Mouse (Mus musculus) thymus, adult 18-20 months (tissue): ENCODE data around the gene Fzr1.
A peak's percentile ranks its signal among the peaks of the same experiment; 100 is the strongest.

Experiments
- DNase-seq, 2 experiments: peaks; one replicate each; pipeline ENCODE4 v3.0.0; 2022; ENCODE audit warnings: mixed read lengths in 2 of 2

Gene Fzr1

GRCm38 (mm10) chr10:81325176-81325575, 53.1 kb downstream of the Fzr1 start:
- no peak for DNase-seq

- DNase-seq, result no peak
Measured at GRCm38 (mm10) chr10:81323791-81324530, 54.4 kb downstream of the Fzr1 start.

GRCm38 (mm10) chr10:81323141-81323775, 55.1 kb downstream of the Fzr1 start:
- DNase-seq, result no peak

DNA sequence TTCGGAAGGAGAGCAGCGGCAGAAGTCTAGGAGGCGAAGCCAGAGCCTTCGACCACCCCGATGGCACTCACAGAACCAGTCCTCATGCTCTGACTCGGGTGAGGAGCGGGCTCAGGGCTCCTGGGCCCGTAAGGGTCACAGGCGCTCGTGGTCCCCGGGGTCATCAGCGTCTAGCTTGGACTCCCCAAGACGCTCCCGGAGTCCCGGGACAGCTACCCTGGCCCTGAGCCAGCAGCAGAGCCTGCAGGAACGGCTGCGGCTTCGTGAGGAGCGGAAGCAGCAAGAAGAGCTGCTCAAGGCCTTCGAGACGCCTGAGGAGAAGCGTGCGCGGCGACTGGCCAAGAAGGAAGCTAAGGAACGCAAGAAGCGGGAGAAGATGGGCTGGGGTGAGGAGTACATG, 55.9 kb downstream of the Fzr1 start:
- DNase-seq, result no peak

DNA sequence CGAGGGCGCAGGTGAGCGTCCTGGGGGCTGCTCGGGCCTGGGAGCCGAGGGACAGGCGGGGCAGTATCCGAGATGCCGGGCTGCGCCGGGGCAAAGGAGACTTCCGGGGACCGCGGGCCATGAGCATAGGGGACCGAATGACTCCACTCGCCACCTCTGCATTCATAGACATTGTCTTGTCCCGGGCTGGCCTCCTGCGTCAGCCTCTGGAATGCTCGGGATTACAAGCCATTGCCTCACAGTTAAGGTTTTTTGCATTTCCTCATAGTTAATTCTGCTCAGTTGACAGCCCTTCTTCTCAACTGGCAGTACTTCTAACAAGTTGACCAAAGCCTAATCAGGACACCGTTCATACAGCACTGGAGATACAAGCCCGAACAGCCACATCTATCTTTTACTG, 56.9 kb downstream of the Fzr1 start:
- DNase-seq, result no peak

DNA sequence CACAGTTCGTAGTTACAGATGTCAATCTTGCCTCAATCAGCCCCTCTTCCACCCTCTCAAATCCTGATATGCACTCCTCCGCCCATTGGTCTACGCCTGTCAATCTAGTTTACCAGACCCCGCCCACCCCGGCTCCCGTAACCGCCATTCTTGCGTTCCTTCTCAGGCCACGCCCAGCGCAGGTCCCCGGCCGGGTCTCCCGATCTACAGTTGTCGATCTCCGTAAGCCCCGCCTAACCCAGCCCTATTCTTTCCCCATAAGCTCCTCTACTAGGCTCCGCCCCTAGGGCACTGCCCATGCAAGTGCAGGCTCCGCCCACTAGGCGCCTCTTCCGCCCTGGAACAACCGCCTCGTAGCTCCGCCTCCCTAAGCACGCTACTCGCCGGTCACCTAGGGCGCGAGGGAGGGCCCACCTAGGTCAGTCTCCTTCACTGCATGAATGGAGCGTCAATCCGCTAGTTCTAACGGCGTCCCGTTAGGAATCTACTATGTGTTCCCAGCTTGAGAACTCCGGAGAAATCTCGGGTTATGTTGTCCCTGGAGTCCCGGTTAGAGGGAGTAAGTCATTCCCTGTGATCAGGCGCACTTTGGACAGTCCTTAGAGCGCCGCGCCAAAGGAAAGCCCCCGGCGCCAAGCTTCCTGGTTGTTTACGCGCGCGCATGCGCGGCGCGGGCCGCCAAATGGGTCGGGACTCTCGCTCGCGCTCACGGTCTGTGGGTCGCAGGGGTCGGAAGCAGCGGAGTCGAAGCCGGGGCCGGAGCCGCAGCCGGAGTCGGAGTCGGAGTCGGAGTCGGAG, 57.6 kb downstream of the Fzr1 start, which contains the start of gene Cactin:
Gene Cactin, plus strand, starts transcription at position 554 of the 798 bp plus-strand sequence.
- peak; percentile 100 for DNase-seq

- DNase-seq, result no peak
Measured at GRCm38 (mm10) chr10:81319741-81320549, 58.4 kb downstream of the Fzr1 start.

DNA sequence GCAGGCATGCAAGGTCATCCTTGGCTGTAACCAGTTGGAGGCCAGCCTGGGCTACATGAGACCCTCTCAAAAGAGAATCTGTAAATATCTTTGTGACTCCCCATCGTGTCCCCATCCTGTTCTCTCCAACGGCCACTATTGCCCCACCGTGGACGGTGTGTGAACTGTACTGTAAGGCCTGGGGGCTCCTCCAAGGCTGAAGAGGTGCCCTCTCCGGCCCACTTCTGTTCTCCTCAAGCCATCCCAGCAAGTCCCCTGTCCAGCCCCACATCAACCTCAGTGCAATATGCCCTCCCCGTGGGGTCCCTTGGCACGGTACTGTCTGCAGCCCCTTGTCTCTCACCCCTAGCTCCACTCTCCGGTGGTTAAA, 59.0 kb downstream of the Fzr1 start:
- DNase-seq, result no peak

- no peak for DNase-seq
Measured at GRCm38 (mm10) chr10:81318589-81319329, 59.6 kb downstream of the Fzr1 start.

DNA sequence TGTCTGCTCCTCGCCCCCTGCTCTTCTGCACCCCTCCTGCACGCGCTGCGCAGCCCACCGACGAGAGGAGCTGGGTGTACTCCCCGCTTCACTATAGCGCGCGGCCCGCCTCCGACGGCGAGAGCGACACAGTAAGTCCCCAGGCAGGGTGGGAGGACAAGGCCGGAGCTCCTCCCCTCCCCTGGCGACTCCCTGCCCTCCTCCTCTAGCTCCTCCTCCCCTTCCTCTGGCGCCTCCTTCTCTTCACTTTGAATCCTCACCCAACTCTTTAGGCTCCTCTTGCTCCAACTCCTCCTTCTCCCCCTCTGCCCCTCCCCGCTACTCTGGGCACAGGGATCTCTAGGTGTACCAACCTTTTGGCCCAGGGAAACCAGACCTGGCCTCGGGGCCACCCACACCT, 61.0 kb downstream of the Fzr1 start:
- DNase-seq, result peak in 1 of 2 experiments; percentile 50

DNA sequence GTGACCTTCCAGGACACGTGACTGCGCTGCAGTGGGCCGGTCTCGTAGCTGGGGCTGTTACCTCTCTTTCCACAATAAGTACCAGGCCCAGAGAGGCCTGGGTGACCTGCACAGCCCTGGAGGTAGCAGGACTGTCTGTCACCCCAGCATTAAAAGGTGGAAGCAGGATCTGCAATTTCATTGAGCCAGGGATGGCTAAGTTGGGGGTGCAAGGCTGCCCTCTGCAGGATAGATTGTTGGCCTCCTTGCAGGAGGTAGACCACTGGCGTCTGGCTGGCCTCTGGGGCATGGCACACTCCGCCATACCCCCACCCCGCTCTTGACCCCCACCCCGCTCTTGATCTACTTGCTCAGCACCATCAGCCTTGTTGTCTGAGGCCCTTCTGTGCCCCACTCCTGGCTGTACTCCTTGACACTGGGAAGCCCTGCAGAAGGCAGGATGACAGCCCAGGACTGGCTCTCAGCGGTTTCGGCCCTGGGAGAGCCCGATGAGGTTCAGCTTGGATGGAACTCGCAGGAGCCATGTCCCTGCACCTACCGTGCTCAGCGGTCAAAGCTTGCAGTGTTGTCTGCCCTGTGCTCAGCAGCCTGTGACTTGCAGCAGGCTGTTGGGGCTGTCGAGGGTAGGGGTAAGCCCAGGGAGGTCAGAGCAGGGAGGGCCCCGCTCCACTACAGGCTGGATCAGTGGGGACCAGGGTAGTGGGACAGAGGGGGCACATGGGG, 61.8 kb downstream of the Fzr1 start:
- no peak for DNase-seq
